Mouse (Mus musculus) spleen, adult 2 months (tissue): ENCODE results near the gene Gm29427.

Experiments used
- CTCF ChIP-seq: fragments of 200-500 bp; IDR thresholded peaks from 2 replicates; pipeline ENCODE4 v1.5.1; 2011; ENCODE audit warnings: mild to moderate bottlenecking, inconsistent platforms; ENCODE audit not compliant: insufficient read depth, insufficient read length, insufficient replicate concordance; ENCODE audit errors: extremely low read depth
- POLR2A ChIP-seq: fragments of 200-500 bp; IDR thresholded peaks from 2 replicates; pipeline ENCODE4 v1.6.1; 2011; ENCODE audit warnings: low read depth, low read length, inconsistent platforms

GRCm38 (mm10) chr1:130701976-130702375 lies 13.6 kb downstream of the Gm29427 start:
- TF ChIP-seq POLR2A (no peak), CTCF (no peak)
